Mouse (Mus musculus): ENCODE measurements around the gene Smurf2.
"Not testable (repeated sequence)": the region's sequence is repeated elsewhere in the genome, so short reads cannot be mapped to it uniquely, and the experiment has no call there.

The Smurf2 gene

GRCm38 (mm10) chr11:106814601-106815320, 105.8 kb downstream of the Smurf2 start:
- in situ Hi-C loops (cut with MboI, MseI), result no loop called here

DNA sequence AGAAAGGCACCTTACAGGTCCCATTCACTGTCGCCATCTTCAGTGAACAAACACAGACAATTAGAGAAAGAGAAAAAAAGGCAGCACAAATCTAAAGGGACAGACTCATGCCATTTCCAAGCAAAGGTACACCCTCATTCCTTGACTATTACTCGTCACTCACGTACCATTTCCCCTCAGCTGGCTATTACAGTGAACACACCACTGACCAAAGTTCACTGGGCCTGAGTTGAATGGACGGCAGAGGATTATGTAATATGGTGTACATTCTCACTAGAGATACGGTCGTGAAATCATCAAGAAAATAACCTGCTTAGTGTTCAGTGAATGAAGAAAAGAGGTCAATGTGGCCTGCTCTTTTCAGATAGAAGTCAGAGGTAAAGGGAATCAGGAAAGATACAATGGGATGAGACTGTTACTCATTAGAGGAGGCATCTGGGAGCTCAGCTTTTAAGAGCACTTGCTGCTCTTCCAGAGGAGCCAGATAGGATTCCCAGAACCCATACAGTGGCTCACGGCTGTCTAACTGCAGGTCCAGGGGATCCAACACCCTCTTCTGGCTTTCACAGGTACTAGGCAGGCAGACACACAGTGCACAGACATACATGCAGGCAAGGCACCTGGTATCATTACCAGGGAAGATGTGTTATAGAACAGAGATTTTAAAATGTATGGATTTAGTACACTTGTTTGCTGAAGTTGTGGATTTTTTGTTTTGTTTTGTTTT, 107.9 kb downstream of the Smurf2 start:
- in situ Hi-C loops (cut with MboI, MseI), result no loop called here

DNA sequence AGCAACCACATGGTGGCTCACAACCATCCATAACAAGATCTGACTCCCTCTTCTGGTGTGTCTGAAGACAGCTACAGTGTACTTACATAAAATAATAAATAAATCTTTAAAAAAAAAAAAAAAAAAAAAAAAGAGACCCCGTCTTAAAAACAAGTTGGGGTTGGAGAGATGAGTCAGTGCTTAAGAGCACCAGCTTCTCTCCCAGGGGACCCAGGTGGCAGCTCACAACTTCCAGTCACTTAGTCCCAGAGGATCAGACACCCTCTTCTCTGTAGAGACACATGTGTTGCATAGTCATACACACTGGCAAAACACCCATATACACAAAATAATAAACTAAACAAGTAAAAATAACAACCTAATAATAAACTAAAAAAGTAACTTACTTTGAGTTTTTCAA, 113.1 kb downstream of the Smurf2 start:
- in situ Hi-C loops (cut with MboI, MseI), result not testable (repeated sequence)

DNA sequence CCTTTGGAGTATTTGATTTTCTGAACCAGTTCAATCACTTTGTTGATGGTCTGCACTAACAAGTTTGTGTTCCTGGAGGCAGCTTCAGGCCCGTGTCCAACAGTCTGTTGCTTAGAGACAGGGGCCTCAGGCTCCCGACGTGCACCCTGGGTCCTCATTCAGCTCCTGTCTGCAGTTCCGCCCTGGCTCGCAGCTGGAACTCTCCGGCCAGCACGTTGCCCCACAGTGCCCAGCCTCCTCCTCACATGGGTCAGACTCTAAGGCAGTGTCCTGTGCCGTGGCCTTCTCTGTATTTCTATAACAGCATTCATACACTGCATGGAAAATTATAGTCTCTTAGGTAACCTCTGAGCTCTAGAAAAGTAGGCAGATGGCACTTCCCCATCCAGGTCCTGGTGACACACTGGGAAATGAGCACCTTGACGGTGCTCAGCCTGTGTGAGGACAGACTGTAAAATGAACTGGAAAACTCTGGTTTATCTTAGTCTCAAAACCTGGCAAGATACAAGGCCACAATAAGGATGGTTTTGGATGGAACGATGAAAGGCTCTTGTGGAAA, 118.4 kb downstream of the Smurf2 start:
- in situ Hi-C loops (cut with MboI, MseI), result no loop called here

GRCm38 (mm10) chr11:106795679-106796078, 124.8 kb downstream of the Smurf2 start:
- in situ Hi-C loops (cut with MboI, MseI), result no loop called here

- in situ Hi-C loops (cut with MboI, MseI), result no loop called here
These were observed 126.7 kb downstream of the Smurf2 start for GRCm38 (mm10) chr11:106793846-106794245.

DNA sequence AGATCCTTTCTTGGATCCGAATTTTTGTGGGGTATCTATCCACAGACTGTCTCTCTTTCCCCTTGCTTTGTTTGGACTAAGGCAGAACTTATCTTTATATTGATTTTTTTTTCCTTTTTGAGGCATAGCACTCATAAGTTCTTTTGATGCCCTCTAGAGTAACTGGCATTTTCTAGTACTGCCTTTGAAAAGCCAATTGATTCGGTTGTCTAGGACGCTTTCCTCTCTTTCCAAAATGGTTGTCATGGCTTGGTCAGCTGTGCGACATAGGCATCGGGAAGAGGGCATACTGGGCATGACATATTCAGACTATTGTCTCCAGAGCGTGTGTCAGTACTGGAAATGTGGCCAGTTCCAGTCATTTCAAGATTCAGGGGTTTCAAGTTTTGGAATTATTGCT, 130.9 kb downstream of the Smurf2 start:
- in situ Hi-C loops (cut with MboI, MseI), result no loop called here

DNA sequence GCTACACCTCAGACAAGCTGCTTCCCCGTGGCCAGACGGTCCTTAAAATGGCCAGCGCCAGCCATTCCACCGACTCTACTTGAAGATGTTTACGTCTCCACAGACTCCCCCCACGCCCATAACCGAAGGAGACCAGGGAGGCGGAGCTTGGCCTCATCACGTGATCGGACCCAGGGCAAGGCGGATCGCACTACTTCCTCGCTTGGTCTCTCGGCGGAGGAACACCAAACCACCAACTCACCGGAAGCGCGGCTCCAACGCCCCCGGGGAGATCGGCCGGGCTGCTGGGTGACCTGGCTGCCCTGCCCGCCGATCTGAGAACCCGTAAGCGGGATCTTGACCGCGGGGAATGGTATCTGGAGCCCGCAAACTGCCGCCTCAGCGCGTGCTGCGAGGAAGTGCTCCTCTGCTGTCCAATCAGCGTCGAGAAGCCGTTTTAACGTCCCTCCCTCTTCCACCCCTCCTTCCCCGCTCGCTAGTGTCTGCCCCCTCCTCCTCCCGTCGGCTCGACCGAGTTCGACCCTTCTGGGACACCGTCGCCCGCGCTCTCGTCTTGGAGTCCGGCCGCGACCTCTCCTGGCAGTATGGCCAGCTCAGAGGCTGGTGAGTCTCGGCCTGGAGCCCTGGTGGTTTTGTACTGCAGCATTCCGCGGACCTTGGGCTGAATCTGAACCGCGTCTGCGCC, 131.6 kb downstream of the Smurf2 start, which contains the start of the genes Ddx5 and Cep95:
TSS of gene Ddx5 (minus strand) at position 411 of the 685 bp plus-strand sequence.
TSS of gene Cep95 (plus strand) at position 478 of the 685 bp plus-strand sequence.
- in situ Hi-C loops (cut with MboI, MseI), result no loop called here

- in situ Hi-C loops (cut with MboI, MseI), result no loop called here
These were observed 132.3 kb downstream of the Smurf2 start for GRCm38 (mm10) chr11:106788026-106788774.

DNA sequence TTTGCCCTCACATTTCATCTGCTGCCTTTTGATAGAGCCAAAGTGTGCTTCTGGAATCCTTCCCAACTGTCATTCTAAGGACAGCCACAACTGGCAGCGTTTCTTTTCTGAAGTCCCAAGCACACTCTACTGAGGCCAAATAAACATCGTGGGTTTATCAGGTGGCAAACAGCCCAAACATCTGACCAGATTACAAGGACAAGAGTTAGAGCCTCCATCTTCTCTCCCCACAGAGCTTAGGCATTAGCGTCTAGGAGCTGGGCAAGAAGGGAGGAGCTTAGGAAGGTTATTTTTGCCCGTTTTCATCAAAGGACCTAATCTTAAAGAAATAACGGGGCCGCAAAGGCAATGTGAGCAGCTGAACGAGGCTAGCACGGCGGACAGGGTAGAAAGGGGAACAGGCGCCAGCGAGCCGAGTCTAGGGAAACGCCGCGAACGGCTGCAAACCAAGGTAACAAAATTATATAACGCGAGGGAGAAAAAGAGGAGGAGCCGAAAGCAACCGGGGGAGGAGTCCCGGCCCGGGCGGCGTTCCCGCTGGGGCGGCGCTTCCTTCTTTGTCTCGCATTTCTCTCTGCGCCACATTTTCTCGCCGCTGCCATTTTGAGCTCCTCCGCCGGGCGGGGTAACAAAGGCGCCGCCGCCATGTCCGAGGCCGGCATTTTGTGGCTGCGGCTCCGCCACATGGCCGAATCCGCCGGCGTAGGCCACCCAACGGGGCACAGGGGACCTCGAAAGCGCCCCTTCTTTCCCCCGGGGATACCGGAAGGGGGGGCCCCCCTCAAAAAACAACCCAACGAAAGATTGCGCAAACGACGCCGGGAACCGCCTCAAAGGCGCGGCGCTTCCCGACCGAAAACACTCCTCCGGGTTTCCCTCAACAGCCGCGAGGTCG, 133.1 kb downstream of the Smurf2 start:
- in situ Hi-C loops (cut with MboI, MseI), result no loop called here

DNA sequence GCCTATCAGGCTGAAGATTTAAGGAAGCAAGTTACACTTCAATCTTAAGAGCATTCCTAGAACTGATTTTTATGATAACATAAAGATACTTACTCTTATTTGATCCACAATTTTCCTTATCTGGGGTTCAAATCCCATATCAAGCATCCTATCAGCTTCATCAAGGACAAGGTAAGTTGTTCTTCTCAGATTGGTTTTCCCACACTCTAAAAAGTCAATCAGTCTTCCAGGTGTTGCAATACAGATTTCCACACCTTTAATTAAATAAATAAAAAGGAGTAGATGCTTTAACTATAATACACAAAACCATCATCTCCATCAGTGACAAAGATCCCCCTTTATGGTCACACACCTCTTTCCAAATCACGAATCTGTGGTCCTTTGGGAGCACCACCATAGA, 135.5 kb downstream of the Smurf2 start:
- in situ Hi-C loops (cut with MboI, MseI), result no loop called here

DNA sequence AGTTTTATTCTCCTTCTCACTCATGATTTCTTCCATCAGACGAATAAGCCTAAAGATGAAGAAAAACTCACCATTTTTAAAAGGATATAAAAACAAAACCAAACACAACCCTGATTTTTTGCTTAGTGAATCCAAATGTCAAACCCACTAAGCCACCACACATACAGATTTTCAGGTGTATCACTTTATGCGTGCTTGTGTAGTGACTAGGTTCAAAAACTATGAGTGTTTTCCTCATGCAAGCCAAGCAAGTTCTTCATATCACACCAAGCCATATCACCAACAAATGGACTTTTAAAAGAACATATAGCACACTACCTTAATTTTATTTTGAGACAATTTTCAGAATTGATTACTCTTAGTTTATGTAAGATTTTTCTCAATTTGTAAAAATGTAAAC, 136.0 kb downstream of the Smurf2 start:
- in situ Hi-C loops (cut with MboI, MseI), result no loop called here

DNA sequence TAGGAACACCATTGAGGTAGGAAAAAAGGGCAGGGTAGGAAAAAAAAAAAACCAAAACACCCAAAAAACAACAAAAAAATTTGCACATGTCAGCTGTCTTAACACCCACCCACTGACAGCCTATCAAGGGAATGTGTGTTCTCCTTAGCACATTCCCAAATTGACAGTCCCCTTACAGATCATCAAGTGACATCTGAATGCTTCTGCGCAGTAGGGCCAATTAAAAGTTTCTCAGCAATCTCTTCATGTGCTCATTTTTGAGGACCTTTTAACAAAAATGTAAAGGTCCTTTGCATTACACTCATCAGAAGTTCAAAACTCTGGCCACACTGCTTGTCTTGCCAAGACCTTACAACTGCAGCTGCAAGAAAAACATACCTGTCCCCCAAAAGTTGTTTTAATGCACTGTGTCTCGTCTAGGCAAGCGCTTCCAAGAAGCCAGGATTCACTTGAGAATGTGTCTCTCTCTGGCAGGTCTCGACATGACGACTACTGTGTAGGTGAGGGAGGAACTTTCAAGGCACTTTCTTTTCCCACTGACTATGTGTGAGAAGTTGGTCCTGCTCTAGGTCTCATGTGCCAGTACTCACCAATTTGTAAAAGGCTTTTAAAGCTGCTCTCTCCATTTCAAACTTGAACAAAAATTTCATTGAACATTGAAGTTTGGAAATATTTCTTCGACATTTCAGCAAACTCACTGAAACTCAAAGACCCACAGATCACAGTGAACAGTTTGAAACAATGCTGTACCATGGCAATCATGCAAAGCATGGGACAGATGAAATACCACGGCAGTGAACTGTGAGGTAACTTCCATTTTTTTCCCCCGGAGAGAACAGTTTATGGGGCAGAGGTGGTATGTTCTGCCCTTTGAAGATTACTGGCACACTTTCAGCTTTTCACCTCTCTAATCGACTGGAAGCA, 137.4 kb downstream of the Smurf2 start:
- in situ Hi-C loops (cut with MboI, MseI), result no loop called here

DNA sequence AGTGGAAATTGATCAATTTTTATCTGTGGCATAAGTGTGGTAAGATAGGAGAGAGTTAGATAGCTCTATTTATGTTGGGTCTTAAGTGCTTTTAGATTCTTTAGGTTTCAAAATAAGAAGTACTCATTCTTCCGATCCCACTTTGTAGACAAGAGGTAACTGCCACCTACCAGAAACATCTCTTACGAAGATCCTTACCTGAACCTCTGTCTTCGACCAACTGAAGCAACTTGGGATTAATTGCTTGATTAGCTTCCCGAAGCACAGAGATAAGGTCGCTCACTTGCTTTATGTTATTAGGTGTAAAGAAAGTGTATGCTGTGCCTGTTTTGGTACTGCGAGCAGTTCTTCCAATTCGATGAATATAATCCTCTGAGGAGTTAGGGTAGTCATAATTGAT, 138.2 kb downstream of the Smurf2 start:
- in situ Hi-C loops (cut with MboI, MseI), result not testable (repeated sequence)

DNA sequence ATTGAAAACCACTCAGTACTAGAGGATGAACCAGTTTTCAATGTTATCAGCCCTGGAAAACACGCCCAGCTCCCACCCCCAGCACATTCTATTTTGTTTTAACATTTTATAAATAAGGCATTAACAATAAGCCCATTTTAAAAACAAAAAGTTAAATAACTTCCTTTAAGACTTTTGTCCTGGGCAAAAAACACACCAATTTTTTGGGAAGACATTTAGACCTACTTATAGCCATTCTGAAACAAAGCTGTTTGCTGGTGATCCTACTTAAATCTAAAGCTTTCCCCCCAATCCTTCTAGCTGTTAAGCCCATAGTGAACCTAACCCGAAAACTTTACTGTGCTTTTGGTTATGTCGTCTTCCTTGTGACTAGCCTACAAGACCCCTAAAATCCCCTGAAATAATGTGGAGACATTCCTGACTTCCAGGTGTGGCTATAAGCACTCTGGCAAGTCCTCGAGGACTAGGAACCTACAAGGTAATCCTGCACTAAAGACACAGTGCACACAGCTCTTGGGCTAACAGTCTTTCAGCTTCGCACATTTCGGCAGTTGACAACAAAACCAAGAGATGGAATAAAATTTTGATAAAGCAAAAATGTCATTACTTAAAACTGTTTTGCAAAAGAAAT, 139.8 kb downstream of the Smurf2 start:
- in situ Hi-C loops (cut with MboI, MseI), result no loop called here

- in situ Hi-C loops (cut with MboI, MseI), result no loop called here
These were observed 140.5 kb downstream of the Smurf2 start for GRCm38 (mm10) chr11:106780089-106780425.

GRCm38 (mm10) chr11:106779388-106780088, 141.0 kb downstream of the Smurf2 start, which contains the start of gene Polg2:
TSS of gene Polg2 (minus strand) at chr11:106779537.
- in situ Hi-C loops (cut with MboI, MseI), result loop anchor here (10.0 kb wide), 1 partner anchor 245 kb away; no protein-coding TSS in a partner anchor
